Mouse (Mus musculus): ENCODE results near the gene Coa4. TPM values are rescaled to one million over a fixed set of nuclear protein-coding genes. Genes with fewer than 3 reads are reported as not detected.
A peak's percentile ranks its signal among the peaks of the same experiment; 100 is the strongest.

The Coa4 gene
- 26.4 and 31.3 TPM in 2 replicates for polyA plus RNA-seq (2016; fragmentation: Nextera tagmentation; extraction: Ambion mirVana)

GRCm38 (mm10) chr7:100536804-100537518 lies at the start of gene Coa4:
Coa4 (plus strand) TSS chr7:100537071.
- Histone ChIP-seq H3K27me3 (ENCODE audit: insufficient read depth, poor library complexity, severe bottlenecking) (no peaks in the 10 kb centered on the region), H3K4me3 (peak within 1 kb of the TSS; percentile 72), H3K36me3 (peaks cover 21% of the 10 kb centered on the region), H3K4me1 (peaks cover 5% of the 10 kb centered on the region; the same call in 1 of the 2 replicates), H3K27ac (peak within 1 kb of the TSS; percentile 89), H3K9me3 (no peaks in the 10 kb centered on the region)
- peak; percentile 99 for DNase-seq (ENCODE audit: low spot score)
- WGBS = under 1% methylated on average over 33 of the region's 33 CpGs

- no peaks in the 10 kb centered on the region for H3K36me3 ChIP-seq
- H3K27me3 ChIP-seq (ENCODE audit: insufficient read depth, poor library complexity, severe bottlenecking) = no peaks in the 10 kb centered on the region
- H3K27ac ChIP-seq = no peak overlapping the region
- no peaks in the 10 kb centered on the region for H3K9me3 ChIP-seq
- peaks cover 6% of the 10 kb centered on the region for H3K4me1 ChIP-seq
- no peak for DNase-seq (ENCODE audit: low spot score)
- no peak overlapping the region for H3K4me3 ChIP-seq
- 68% methylated on average over 2 of the region's 2 CpGs for WGBS
These were observed 49.6 kb upstream of the Coa4 start for GRCm38 (mm10) chr7:100487301-100487700.

GRCm38 (mm10) chr7:100488474-100489048 lies 48.3 kb upstream of the Coa4 start:
- WGBS = 47% methylated on average over 10 of the region's 10 CpGs
- H3K27me3 ChIP-seq (ENCODE audit: insufficient read depth, poor library complexity, severe bottlenecking) = no peaks in the 10 kb centered on the region
- H3K9me3 ChIP-seq = no peaks in the 10 kb centered on the region
- no peak overlapping the region for H3K27ac ChIP-seq
- no peak overlapping the region for H3K4me3 ChIP-seq
- DNase-seq (ENCODE audit: low spot score) = no peak
- no peaks in the 10 kb centered on the region for H3K36me3 ChIP-seq
- H3K4me1 ChIP-seq = peaks cover 18% of the 10 kb centered on the region

- H3K27me3 ChIP-seq (ENCODE audit: insufficient read depth, poor library complexity, severe bottlenecking) = no peaks in the 10 kb centered on the region
- WGBS = 3% methylated on average over 35 of the region's 36 CpGs
- peak overlapping the region; percentile 62 for H3K4me3 ChIP-seq
- H3K4me1 ChIP-seq = peaks cover 54% of the 10 kb centered on the region
- H3K9me3 ChIP-seq = no peaks in the 10 kb centered on the region
- peaks cover 12% of the 10 kb centered on the region for H3K36me3 ChIP-seq
- no peak for DNase-seq (ENCODE audit: low spot score)
- H3K27ac ChIP-seq = peak overlapping the region; percentile 83
These were observed 44.3 kb upstream of the Coa4 start for GRCm38 (mm10) chr7:100492391-100493116.

GRCm38 (mm10) chr7:100493117-100493483 lies 43.8 kb upstream of the Coa4 start, which contains the start of gene Ucp2:
Ucp2 (plus strand) TSS chr7:100493337.
- peak; percentile 96 for DNase-seq (ENCODE audit: low spot score)
- Histone ChIP-seq H3K4me1 (peaks cover 56% of the 10 kb centered on the region), H3K9me3 (no peaks in the 10 kb centered on the region), H3K27ac (peak within 1 kb of the TSS; percentile 83), H3K36me3 (peaks cover 17% of the 10 kb centered on the region), H3K4me3 (peak within 1 kb of the TSS; percentile 62), H3K27me3 (ENCODE audit: insufficient read depth, poor library complexity, severe bottlenecking) (no peaks in the 10 kb centered on the region)
- under 1% methylated on average over 27 of the region's 27 CpGs for WGBS

GRCm38 (mm10) chr7:100493484-100494414 lies 43.1 kb upstream of the Coa4 start:
- Histone ChIP-seq H3K9me3 (no peaks in the 10 kb centered on the region), H3K27me3 (ENCODE audit: insufficient read depth, poor library complexity, severe bottlenecking) (no peaks in the 10 kb centered on the region), H3K4me1 (peaks cover 52% of the 10 kb centered on the region), H3K27ac (peak overlapping the region; percentile 83), H3K36me3 (peaks cover 24% of the 10 kb centered on the region), H3K4me3 (peak overlapping the region; percentile 62)
- no peak for DNase-seq (ENCODE audit: low spot score)
- 36% methylated on average over 19 of the region's 19 CpGs for WGBS

- DNase-seq (ENCODE audit: low spot score) = no peak
These were observed 42.4 kb upstream of the Coa4 start for GRCm38 (mm10) chr7:100494415-100494831.

GRCm38 (mm10) chr7:100495042-100495441 lies 41.8 kb upstream of the Coa4 start:
- Histone ChIP-seq H3K4me3 (peak overlapping the region; percentile 62), H3K36me3 (peaks cover 37% of the 10 kb centered on the region), H3K9me3 (no peaks in the 10 kb centered on the region), H3K4me1 (peaks cover 57% of the 10 kb centered on the region), H3K27me3 (ENCODE audit: insufficient read depth, poor library complexity, severe bottlenecking) (no peaks in the 10 kb centered on the region), H3K27ac (peak overlapping the region; percentile 83)
- WGBS = 48% methylated on average over 8 of the region's 8 CpGs
- DNase-seq (ENCODE audit: low spot score) = no peak

More at GRCm38 (mm10) chr7:100494415-100494831, 42.4 kb upstream of the Coa4 start:
- no peaks in the 10 kb centered on the region for H3K27me3 ChIP-seq (ENCODE audit: insufficient read depth, poor library complexity, severe bottlenecking)
- H3K9me3 ChIP-seq = no peaks in the 10 kb centered on the region
- peak overlapping the region; percentile 62 for H3K4me3 ChIP-seq
- H3K36me3 ChIP-seq = peaks cover 30% of the 10 kb centered on the region
- H3K4me1 ChIP-seq = peaks cover 51% of the 10 kb centered on the region
- peak overlapping the region; percentile 83 for H3K27ac ChIP-seq
- WGBS = 82% methylated on average over 7 of the region's 7 CpGs

GRCm38 (mm10) chr7:100495581-100496251 lies 41.2 kb upstream of the Coa4 start:
- WGBS = 25% methylated on average over 11 of the region's 11 CpGs
- Histone ChIP-seq H3K27me3 (ENCODE audit: insufficient read depth, poor library complexity, severe bottlenecking) (no peaks in the 10 kb centered on the region), H3K9me3 (no peaks in the 10 kb centered on the region), H3K4me3 (peak overlapping the region; percentile 62), H3K36me3 (peaks cover 38% of the 10 kb centered on the region), H3K27ac (peak overlapping the region; percentile 83), H3K4me1 (peaks cover 62% of the 10 kb centered on the region)
- DNase-seq (ENCODE audit: low spot score) = peak; percentile 93

GRCm38 (mm10) chr7:100496371-100496770 lies 40.5 kb upstream of the Coa4 start:
- Histone ChIP-seq H3K9me3 (no peaks in the 10 kb centered on the region), H3K27me3 (ENCODE audit: insufficient read depth, poor library complexity, severe bottlenecking) (no peaks in the 10 kb centered on the region), H3K4me3 (peak overlapping the region; percentile 62; the same call in 1 of the 2 replicates), H3K27ac (peak overlapping the region; percentile 83), H3K36me3 (peaks cover 38% of the 10 kb centered on the region), H3K4me1 (peaks cover 62% of the 10 kb centered on the region)
- DNase-seq (ENCODE audit: low spot score) = no peak
- 65% methylated on average over 6 of the region's 6 CpGs for WGBS

GRCm38 (mm10) chr7:100496791-100497190 lies 40.1 kb upstream of the Coa4 start:
- DNase-seq (ENCODE audit: low spot score) = no peak
- H3K27me3 ChIP-seq (ENCODE audit: insufficient read depth, poor library complexity, severe bottlenecking) = no peaks in the 10 kb centered on the region
- peaks cover 62% of the 10 kb centered on the region for H3K4me1 ChIP-seq
- no peaks in the 10 kb centered on the region for H3K9me3 ChIP-seq
- 91% methylated on average over 9 of the region's 9 CpGs for WGBS
- peaks cover 38% of the 10 kb centered on the region for H3K36me3 ChIP-seq
- peak overlapping the region; percentile 83 for H3K27ac ChIP-seq
- no peak overlapping the region for H3K4me3 ChIP-seq

GRCm38 (mm10) chr7:100497402-100497801 lies 39.5 kb upstream of the Coa4 start:
- no peak overlapping the region for H3K27ac ChIP-seq
- H3K4me3 ChIP-seq = no peak overlapping the region
- H3K4me1 ChIP-seq = peaks cover 60% of the 10 kb centered on the region
- 82% methylated on average over 4 of the region's 4 CpGs for WGBS
- no peaks in the 10 kb centered on the region for H3K9me3 ChIP-seq
- no peak for DNase-seq (ENCODE audit: low spot score)
- H3K27me3 ChIP-seq (ENCODE audit: insufficient read depth, poor library complexity, severe bottlenecking) = no peaks in the 10 kb centered on the region
- H3K36me3 ChIP-seq = peaks cover 38% of the 10 kb centered on the region
